ENCODE assay signal across 24 mouse cellular contexts in the genomic region with DNA sequence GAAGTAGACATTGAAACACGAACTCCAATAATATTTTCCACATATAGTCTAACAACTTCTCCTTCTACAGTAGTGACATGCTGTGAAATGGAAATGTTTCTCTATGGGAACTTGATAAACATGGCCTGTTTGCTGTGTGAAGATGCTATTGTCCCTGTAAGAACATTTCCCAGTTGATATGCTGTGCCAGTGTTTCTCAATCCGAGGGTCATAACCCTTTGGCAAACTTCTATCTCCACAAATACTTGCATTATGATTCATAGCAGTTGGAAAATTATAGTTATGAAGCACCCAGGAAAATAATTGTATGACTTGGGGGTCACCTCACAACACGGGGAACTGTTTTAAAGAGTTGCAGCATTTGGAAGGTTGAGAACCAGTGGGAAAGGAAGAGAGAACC. TPM values are rescaled to one million over a fixed set of nuclear protein-coding genes. Genes with fewer than 3 reads are reported as not detected.
DNase-seq lines count a peak whose midpoint lies in the region; ATAC-seq and TF ChIP-seq lines count a peak whose summit lies in the region.
"Had no signal": no experiment of that assay in that cellular context is flagged by ENCODE, and none has a peak within 500 bp of the region (broad histone marks: within the 10 kb centered on the region; RNA-seq: fewer than 3 reads in every experiment).

No protein-coding gene starts in this region.

- H3K4me1 ChIP-seq in midbrain, embryonic 15.5 days, result no peaks in the 10 kb centered on the region
- H3K4me1 ChIP-seq: embryonic facial prominence, embryonic 12.5 days; forebrain, embryonic 13.5 days; forebrain, embryonic 15.5 days had no signal

- no peak overlapping the region for H3K9ac ChIP-seq in midbrain, embryonic 15.5 days
- H3K9ac ChIP-seq: embryonic facial prominence, embryonic 12.5 days; forebrain, embryonic 13.5 days; forebrain, embryonic 15.5 days; forebrain, postnatal 0 days had no signal

- H3K36me3 ChIP-seq in myocyte (ENCODE audit: control insufficient read depth, insufficient read depth), result no peaks in the 10 kb centered on the region
- H3K36me3 ChIP-seq in midbrain, embryonic 15.5 days (replicated peaks), result no peaks in the 10 kb centered on the region
- H3K36me3 ChIP-seq: embryonic facial prominence, embryonic 10.5 days; embryonic facial prominence, embryonic 12.5 days; forebrain, embryonic 15.5 days; G1E had no signal

- no peaks in the 10 kb centered on the region for H3K27me3 ChIP-seq in myocyte (ENCODE audit: control insufficient read depth, insufficient read depth, insufficient read length)
- no peaks in the 10 kb centered on the region for H3K27me3 ChIP-seq in midbrain, embryonic 15.5 days (replicated peaks)
- H3K27me3 ChIP-seq: CH12.LX; embryonic facial prominence, embryonic 12.5 days; forebrain, embryonic 13.5 days; forebrain, embryonic 15.5 days; Patski had no signal

- no peak overlapping the region for H3ac ChIP-seq in myocyte (ENCODE audit: control insufficient read depth, insufficient read length)

- no peak overlapping the region for H3K4me3 ChIP-seq in myocyte
- H3K4me3 ChIP-seq in midbrain, embryonic 15.5 days, result no peak overlapping the region
- H3K4me3 ChIP-seq: embryonic facial prominence, embryonic 10.5 days; embryonic facial prominence, embryonic 12.5 days; forebrain, embryonic 13.5 days; forebrain, embryonic 15.5 days had no signal

- H3K79me2 ChIP-seq in myocyte (ENCODE audit: control insufficient read depth, insufficient read depth), result no peaks in the 10 kb centered on the region

- H3K9me3 ChIP-seq in midbrain, embryonic 15.5 days, result no peaks in the 10 kb centered on the region
- H3K9me3 ChIP-seq: embryonic facial prominence, embryonic 10.5 days; embryonic facial prominence, embryonic 12.5 days; forebrain, embryonic 13.5 days; forebrain, embryonic 15.5 days; G1E had no signal

- no peak overlapping the region for H3K27ac ChIP-seq in midbrain, embryonic 15.5 days
- H3K27ac ChIP-seq: embryonic facial prominence, embryonic 10.5 days; embryonic facial prominence, embryonic 12.5 days; forebrain, embryonic 13.5 days; forebrain, embryonic 15.5 days had no signal

- no peak overlapping the region for H3K4me2 ChIP-seq in myocyte (ENCODE audit: low read depth)
- no peak overlapping the region for H3K4me2 ChIP-seq in midbrain, embryonic 15.5 days
- H3K4me2 ChIP-seq: embryonic facial prominence, embryonic 12.5 days; forebrain, embryonic 13.5 days; forebrain, embryonic 15.5 days had no signal

- 83% methylated on average over 3 of the region's 3 CpGs for WGBS in midbrain, embryonic 15.5 days

- no peak for ATAC-seq in midbrain, embryonic 15.5 days (replicated peaks)
- ATAC-seq: activated CD4-positive, CD25-positive, alpha-beta regulatory T cell, adult 4 months; CD4-positive, CD25-positive, alpha-beta regulatory T cell, adult 4 months; forebrain, embryonic 13.5 days; forebrain, embryonic 15.5 days; forebrain, postnatal 0 days; Patski had no signal

- no peak for TF ChIP-seq POLR2A in myocyte (IDR thresholded peaks at IDR 0.05; ENCODE audit: insufficient read length, low read depth)

- DNase-seq in 3T3-L1 (ENCODE audit: low read depth, low spot score), result peak; percentile 59
- DNase-seq in Muller cell, postnatal 12 days (ENCODE audit: inconsistent ontology term), result peak; percentile 35
- DNase-seq in heart, adult 8-10 months (ENCODE audit: low spot score), result no peak
- DNase-seq: adrenal gland, postnatal 10 days; adrenal gland, postnatal 25 days; B cell, adult 2 months; cerebellum, adult 11-12 months; cerebellum, adult 2 months; cerebellum, adult 9-10 months; cerebellum, postnatal 10 days; cerebellum, postnatal 25 days; forebrain, postnatal 0 days had no signal

TF ChIP-seq in myocyte, 11 proteins besides CTCF, POLR2A, EP300 and RAD21:
- TF ChIP-seq CEBPB (IDR thresholded peaks at IDR 0.05; ENCODE audit: insufficient read depth, poor library complexity, severe bottlenecking), result peak; percentile 19; the same call in 1 of the 2 replicates
- no peak for TF ChIP-seq MAX (IDR thresholded peaks at IDR 0.05; ENCODE audit: low read depth)

RNA-seq across cellular contexts. Expression of a gene that starts 57.1 kb away (rescaled TPM):
- polyA plus RNA-seq in myocyte (2012; fragmentation: generic; extraction: Trizol), result not detected
- polyA plus RNA-seq in midbrain, embryonic 15.5 days (2015; fragmentation: Nextera tagmentation; extraction: Ambion mirVana), result 0.32 and 0.49 TPM in 2 replicates
- not detected for total RNA-seq in heart, adult 8-10 months (2022)
- total RNA-seq: adrenal gland, adult 18-20 months; adrenal gland, postnatal 25 days; CH12.LX; G1E had no signal
- polyA plus RNA-seq: activated CD4-positive, CD25-positive, alpha-beta regulatory T cell, adult 4 months; CD4-positive, CD25-positive, alpha-beta regulatory T cell, adult 4 months; G1E; Patski had no signal
